Mouse (Mus musculus) liver, postnatal 0 days (tissue): Measurements from ENCODE around the gene Dtx2. TPM values are rescaled to one million over a fixed set of nuclear protein-coding genes. Genes with fewer than 3 reads are reported as not detected.

Source experiments
- ATAC-seq: fragments of 200-750 bp; cut with Nextera tagmentation; 2 replicates; pipeline ENCODE4 v1.8.0; 2017; ENCODE audit warnings: mild to moderate bottlenecking, moderate library complexity
- DNase-seq: peaks from one replicate; pipeline ENCODE4 v3.0.0-alpha.2; 2016
- H3K27ac ChIP-seq: fragments of 300-500 bp; sonication (generic); 2 replicates; pipeline ENCODE4 v1.5.1; 2014; ENCODE audit warnings: antibody characterized with exemption, moderate library complexity, mild to moderate bottlenecking, low read depth
- H3K27me3 ChIP-seq: fragments of 300-500 bp; sonication (generic); 2 replicates; pipeline ENCODE4 v1.6.1; 2014; ENCODE audit warnings: low read length, control low read depth, mixed read lengths; ENCODE audit not compliant: insufficient read depth
- H3K36me3 ChIP-seq: fragments of 300-500 bp; sonication (generic); replicated peaks from 2 replicates; pipeline ENCODE4 v1.6.1; 2014; ENCODE audit warnings: mild to moderate bottlenecking, control low read depth, low read length, moderate library complexity, mixed read lengths; ENCODE audit not compliant: insufficient read depth
- H3K4me1 ChIP-seq: fragments of 300-500 bp; sonication (generic); 2 replicates; pipeline ENCODE4 v1.6.1; 2014; ENCODE audit warnings: antibody characterized with exemption, mild to moderate bottlenecking, control low read depth; ENCODE audit not compliant: insufficient read depth
- H3K4me2 ChIP-seq: fragments of 300-500 bp; sonication (generic); 2 replicates; pipeline ENCODE4 v1.6.1; 2014; ENCODE audit warnings: low read depth, mild to moderate bottlenecking, low read length, moderate library complexity, mixed read lengths
- H3K4me3 ChIP-seq: fragments of 300-500 bp; sonication (generic); 2 replicates; pipeline ENCODE4 v1.5.1; 2014; ENCODE audit warnings: low read depth, low read length
- H3K9ac ChIP-seq: fragments of 300-500 bp; sonication (generic); replicated peaks from 2 replicates; pipeline ENCODE4 v1.6.1; 2014; ENCODE audit warnings: mild to moderate bottlenecking, moderate library complexity
- H3K9me3 ChIP-seq: fragments of 300-500 bp; sonication (generic); 2 replicates; pipeline ENCODE4 v1.6.1; 2016; ENCODE audit warnings: mild to moderate bottlenecking, control low read depth, low read length, mixed read lengths
- CTCF ChIP-seq: sonication (generic); IDR thresholded peaks from 2 replicates; pipeline ENCODE4 v1.5.1; 2016; ENCODE audit warnings: antibody characterized with exemption, low read depth
- EP300 ChIP-seq: IDR thresholded peaks from 2 replicates; pipeline ENCODE4 v1.6.1; 2016; ENCODE audit warnings: antibody characterized with exemption, low read depth, mild to moderate bottlenecking
- WGBS: fragments of 180-500 bp; shearing (Covaris S2); extraction: QIAGEN DNeasy Blood & Tissue Kit; methylation state at CpG from one replicate; pipeline ENCODE4 v1.1.7; 2014; ENCODE audit not compliant: insufficient replicate concordance; 5-methylcytosine and 5-hydroxymethylcytosine counted together
- polyA plus RNA-seq: library from polyadenylated mRNA; unstranded; fragments of >200 nt; fragmentation: Nextera tagmentation; extraction: Ambion mirVana; gene quantifications from 2 replicates; pipeline ENCODE4 v1.2.1, GENCODE M21; 2015

The Dtx2 gene
- polyA plus RNA-seq, 1 experiment from 2014 or later = 4.8 TPM

DNA sequence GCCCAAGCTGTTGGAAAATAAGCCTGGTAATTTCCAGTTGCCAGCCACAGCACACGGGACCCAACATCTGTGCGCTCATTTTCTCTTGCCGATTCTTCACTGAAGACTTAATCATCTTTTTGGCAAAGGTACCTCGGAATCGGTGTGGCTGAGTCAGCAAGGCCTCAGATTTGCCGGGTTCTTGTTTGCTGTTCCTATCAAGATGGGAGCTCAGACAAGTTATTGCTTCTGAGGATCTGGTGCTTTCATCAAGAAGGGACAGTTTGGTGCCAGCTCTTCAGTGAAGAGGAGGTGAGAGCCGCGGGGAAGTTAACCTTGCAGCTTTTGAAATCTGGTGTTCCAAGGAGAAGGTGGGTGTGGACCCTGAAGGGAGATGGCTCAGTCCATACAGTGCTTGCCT, 1.6 kb downstream of the Dtx2 start:
- no peak overlapping the region for H3K27ac ChIP-seq
- no peaks in the 10 kb centered on the region for H3K9me3 ChIP-seq
- no peak overlapping the region for H3K9ac ChIP-seq
- 0 out of 2 replicates have a peak, but pooled peaks cover 13% of the 10 kb centered on the region for H3K36me3 ChIP-seq
- H3K4me3 ChIP-seq = no peak overlapping the region
- ATAC-seq (no peak), DNase-seq (no peak)
- no peak overlapping the region for H3K4me2 ChIP-seq
- H3K27me3 ChIP-seq = no peaks in the 10 kb centered on the region
- peaks cover 9% of the 10 kb centered on the region for H3K4me1 ChIP-seq
- TF ChIP-seq CTCF = no peak
- TF ChIP-seq EP300 = no peak
- 85% methylated on average over 8 of the region's 8 CpGs for WGBS

GRCm38 (mm10) chr5:136001222-136001621, 6.6 kb downstream of the Dtx2 start:
- no peak for TF ChIP-seq CTCF
- TF ChIP-seq EP300 = no peak
- no peak for ATAC-seq
- no peak overlapping the region for H3K9ac ChIP-seq
- H3K27me3 ChIP-seq = no peaks in the 10 kb centered on the region
- no peak overlapping the region for H3K4me3 ChIP-seq
- WGBS = 76% methylated on average over 6 of the region's 6 CpGs
- H3K4me1 ChIP-seq = peaks cover 2% of the 10 kb centered on the region; the same call in 1 of the 2 replicates
- 0 out of 2 replicates have a peak, but pooled peaks cover 15% of the 10 kb centered on the region for H3K36me3 ChIP-seq
- no peak for DNase-seq
- no peak overlapping the region for H3K27ac ChIP-seq
- H3K9me3 ChIP-seq = no peaks in the 10 kb centered on the region
- H3K4me2 ChIP-seq = no peak overlapping the region

DNA sequence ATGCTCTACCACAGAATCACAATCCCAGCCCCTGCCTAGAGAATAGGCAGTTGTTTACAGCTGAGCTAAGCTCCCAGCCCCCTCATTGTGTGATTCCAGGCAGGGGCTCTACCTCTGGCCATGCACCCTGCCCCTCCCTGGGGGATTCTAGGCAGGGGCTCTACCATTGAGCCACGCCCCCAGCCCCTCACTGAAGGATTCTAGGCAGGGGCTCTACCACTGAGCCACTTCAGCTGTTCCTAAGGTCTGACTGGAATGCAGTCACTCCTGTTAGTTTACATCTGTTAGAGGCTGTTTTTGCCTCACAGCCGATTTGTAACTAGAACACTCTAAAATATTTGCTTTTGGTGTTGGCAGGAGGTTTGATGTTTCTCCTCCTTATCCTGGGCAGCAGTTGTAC, 7.7 kb downstream of the Dtx2 start:
- no peak overlapping the region; the same call in 1 of the 2 replicates for H3K9ac ChIP-seq
- no peaks in the 10 kb centered on the region for H3K9me3 ChIP-seq
- DNase-seq (no peak), ATAC-seq (no peak)
- no peak overlapping the region for H3K4me3 ChIP-seq
- H3K4me1 ChIP-seq = peaks cover 2% of the 10 kb centered on the region; the same call in 1 of the 2 replicates
- no peak overlapping the region for H3K27ac ChIP-seq
- 65% methylated on average over 2 of the region's 2 CpGs for WGBS
- 0 out of 2 replicates have a peak, but pooled peaks cover 12% of the 10 kb centered on the region for H3K36me3 ChIP-seq
- no peak overlapping the region for H3K4me2 ChIP-seq
- TF ChIP-seq CTCF (no peak), EP300 (no peak)
- no peaks in the 10 kb centered on the region for H3K27me3 ChIP-seq

DNA sequence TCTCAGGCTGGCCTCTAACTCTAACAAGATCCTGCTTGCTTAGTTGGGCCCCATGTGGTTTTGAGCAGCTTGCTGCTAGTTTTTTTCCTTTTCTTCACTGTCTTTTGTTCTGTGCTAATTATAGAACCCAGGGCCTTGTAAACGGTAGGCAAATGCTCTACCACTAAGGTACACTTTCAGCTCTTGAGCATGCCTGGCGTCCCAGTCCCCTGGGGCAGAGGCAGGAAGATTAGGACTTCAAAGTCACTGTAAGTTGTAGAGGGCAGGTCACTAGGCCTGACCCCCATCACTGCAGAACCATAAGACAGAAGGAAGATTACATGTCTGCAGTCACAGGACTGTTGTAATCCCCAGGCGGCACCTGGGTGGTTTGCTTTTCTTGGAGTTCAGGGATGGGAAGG, 8.2 kb downstream of the Dtx2 start:
- no peak overlapping the region for H3K4me2 ChIP-seq
- no peaks in the 10 kb centered on the region for H3K27me3 ChIP-seq
- no peak for TF ChIP-seq EP300
- TF ChIP-seq CTCF = no peak
- no peaks in the 10 kb centered on the region for H3K9me3 ChIP-seq
- DNase-seq (no peak), ATAC-seq (no peak)
- WGBS = 44% methylated on average over 3 of the region's 3 CpGs
- no peak overlapping the region for H3K9ac ChIP-seq
- H3K27ac ChIP-seq = no peak overlapping the region; the same call in 1 of the 2 replicates
- H3K36me3 ChIP-seq = 0 out of 2 replicates have a peak, but pooled peaks cover 9% of the 10 kb centered on the region
- no peak overlapping the region for H3K4me3 ChIP-seq
- H3K4me1 ChIP-seq = peaks cover 2% of the 10 kb centered on the region; the same call in 1 of the 2 replicates

- DNase-seq (no peak), ATAC-seq (no peak)
- H3K4me2 ChIP-seq = no peak overlapping the region
- H3K4me1 ChIP-seq = peaks cover 2% of the 10 kb centered on the region; the same call in 1 of the 2 replicates
- 85% methylated on average over 4 of the region's 4 CpGs for WGBS
- no peak overlapping the region for H3K9ac ChIP-seq
- no peaks in the 10 kb centered on the region for H3K27me3 ChIP-seq
- H3K36me3 ChIP-seq = 0 out of 2 replicates have a peak, but pooled peaks cover 2% of the 10 kb centered on the region
- H3K27ac ChIP-seq = no peak overlapping the region
- TF ChIP-seq EP300 = no peak
- TF ChIP-seq CTCF = no peak
- H3K9me3 ChIP-seq = no peaks in the 10 kb centered on the region
- H3K4me3 ChIP-seq = no peak overlapping the region
Observed at GRCm38 (mm10) chr5:136004537-136004936, 9.9 kb downstream of the Dtx2 start.

DNA sequence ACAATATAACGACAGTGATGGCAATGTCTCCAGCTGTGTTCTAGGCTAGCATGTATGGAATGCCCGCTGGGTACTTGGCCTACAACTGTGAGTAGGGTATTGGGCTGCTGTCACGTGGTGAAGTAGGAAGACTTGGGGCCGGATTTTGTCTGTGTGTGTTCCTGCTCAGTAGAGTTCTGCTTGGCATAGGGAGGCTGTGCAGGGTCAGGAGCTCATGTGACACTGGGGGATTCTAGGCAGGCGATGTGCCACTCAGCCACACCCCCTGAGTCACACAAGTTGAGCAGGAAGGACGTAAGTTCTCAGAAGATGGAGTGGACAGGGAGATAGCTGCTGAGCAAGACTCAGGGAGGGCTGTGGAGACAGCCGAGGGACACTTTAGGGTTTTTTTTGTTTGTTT, 13.1 kb downstream of the Dtx2 start:
- no peak overlapping the region for H3K4me3 ChIP-seq
- no peaks in the 10 kb centered on the region for H3K27me3 ChIP-seq
- H3K9me3 ChIP-seq = no peaks in the 10 kb centered on the region
- WGBS = 60% methylated on average over 7 of the region's 7 CpGs
- TF ChIP-seq EP300 (no peak), CTCF (no peak)
- H3K27ac ChIP-seq = no peak overlapping the region
- H3K36me3 ChIP-seq = peaks cover 19% of the 10 kb centered on the region
- ATAC-seq (peak; percentile 33; the same call in 1 of the 2 replicates), DNase-seq (no peak)
- no peak overlapping the region for H3K4me2 ChIP-seq
- H3K4me1 ChIP-seq = no peaks in the 10 kb centered on the region; the same call in 1 of the 2 replicates
- H3K9ac ChIP-seq = no peak overlapping the region
